Mouse (Mus musculus) embryo, embryonic 9.5 days (tissue): Measurements from ENCODE around the gene Cbl.

Experiments used
- DNase-seq: peaks from one replicate; pipeline ENCODE4 v3.0.0-alpha.2; 2017; ENCODE audit errors: extremely low spot score

Cbl gene

DNA sequence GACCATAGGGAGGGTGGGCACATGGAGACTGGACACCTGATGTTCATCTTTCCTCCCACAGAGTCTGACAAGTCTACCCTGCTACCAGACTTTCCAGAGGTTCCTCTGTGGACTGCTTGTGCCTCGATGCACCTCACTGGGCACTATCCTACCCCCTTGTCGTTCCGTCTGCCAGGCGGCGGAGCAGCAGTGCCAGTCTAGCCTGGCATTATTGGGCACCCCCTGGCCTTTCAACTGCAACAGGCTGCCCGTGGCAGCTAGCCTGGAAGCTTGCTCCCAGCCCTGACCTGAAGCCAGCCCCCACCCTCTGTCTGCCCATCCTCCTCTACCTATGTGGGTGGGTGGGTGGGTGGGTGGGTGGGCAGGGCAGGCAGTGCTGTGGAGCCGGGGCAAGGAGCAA is 127.7 kb downstream of the Cbl start:
- no peak for DNase-seq

DNA sequence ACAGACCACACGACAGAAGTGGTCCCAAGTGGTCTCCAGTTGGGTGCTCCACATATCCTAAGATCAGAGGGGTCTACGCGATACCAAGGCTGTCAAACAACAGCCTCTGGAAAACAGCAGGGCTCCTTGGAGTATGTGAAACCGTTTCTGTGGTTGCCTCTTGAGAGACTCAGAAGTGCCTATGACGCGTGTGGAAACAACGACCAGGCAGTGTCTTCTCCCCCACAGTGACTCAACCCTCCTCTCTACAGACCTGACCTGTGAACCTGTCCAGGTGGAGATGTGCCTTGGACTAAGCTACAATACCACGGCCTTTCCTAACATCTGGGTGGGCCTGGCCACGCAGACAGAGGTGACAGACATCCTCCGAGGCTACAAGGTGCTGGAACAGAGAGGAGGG is 128.1 kb downstream of the Cbl start:
- no peak for DNase-seq

DNA sequence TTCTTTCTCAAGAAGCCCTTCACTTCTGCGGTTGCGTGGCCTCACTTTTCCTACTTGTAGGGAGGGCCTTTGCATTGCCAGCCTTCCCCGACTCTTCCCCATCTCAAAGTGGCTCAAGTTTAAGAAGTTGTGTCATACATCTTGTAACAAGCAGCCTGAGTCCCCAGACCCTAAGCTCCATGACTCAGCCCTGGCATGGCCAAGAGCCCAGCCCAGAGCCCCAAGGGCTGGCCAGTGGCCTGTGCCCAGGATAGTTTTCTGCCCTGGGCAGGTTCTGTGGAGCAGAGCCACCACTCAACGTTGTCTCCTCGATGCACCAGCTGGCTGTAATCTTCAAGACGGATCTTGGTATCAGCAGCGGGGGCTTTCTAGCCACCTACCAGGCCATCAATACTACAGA is 129.0 kb downstream of the Cbl start:
- DNase-seq, result no peak

DNA sequence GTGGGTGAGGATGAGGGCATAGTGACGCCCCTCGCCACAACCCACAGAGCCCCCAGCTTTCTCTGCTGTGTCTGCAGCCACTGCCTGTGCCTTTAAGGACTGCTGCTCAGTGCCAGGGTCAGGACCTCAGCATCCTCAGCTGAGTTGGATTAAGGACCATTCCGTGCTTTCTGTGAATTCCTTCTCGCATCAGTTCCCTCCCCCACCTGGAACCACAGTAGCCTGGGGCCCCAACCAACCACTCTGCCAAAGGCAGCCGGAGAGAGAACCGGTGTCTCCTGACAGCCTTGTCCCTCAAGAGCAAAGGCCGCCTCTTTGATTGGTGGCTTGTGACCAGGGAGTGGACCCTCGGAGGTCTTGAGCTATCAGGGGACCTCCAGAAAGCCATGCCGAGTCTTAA is 132.4 kb downstream of the Cbl start, which contains the start of gene Mfrp:
TSS of gene Mfrp (plus strand) at position 240 of the 400 bp plus-strand sequence.
- no peak for DNase-seq

DNA sequence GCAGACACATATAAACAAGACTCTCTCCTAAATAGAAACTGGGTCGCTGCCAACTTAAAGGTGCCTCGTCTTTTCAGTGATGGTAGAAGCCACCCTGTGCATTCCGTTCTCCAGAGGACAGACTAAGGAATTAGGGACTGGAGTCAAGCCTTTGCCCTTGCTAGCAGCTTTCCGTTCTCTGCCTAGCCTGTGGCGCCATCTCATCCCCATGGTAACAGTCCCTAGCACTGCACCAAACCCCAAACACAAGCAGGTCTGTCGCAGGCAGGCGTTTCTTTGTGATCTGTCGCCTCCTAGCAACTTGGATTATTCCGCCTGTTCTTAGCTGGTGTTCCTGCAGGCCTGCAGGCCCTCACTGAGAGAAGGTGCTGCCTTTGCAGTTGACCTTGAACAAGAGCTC is 137.3 kb downstream of the Cbl start:
- no peak for DNase-seq

DNA sequence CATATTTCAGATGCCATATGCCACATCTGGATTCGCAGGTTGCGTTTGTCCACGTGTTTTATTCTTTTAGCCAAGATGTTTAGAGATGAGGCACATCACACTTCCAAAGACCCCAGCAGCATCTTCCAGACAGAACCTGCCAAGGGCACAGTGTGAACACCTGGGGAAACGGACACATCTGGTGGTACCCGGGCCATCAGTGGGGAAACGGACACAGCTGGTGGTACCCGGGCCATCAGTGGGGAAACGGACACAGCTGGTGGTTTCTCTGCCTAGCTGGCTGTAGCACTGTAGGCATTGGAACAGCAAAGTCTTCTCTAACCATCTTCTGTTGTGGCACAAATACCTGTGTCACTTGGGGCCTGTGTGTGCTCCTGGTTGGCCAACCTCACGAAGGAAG is 138.1 kb downstream of the Cbl start:
- DNase-seq, result no peak

DNA sequence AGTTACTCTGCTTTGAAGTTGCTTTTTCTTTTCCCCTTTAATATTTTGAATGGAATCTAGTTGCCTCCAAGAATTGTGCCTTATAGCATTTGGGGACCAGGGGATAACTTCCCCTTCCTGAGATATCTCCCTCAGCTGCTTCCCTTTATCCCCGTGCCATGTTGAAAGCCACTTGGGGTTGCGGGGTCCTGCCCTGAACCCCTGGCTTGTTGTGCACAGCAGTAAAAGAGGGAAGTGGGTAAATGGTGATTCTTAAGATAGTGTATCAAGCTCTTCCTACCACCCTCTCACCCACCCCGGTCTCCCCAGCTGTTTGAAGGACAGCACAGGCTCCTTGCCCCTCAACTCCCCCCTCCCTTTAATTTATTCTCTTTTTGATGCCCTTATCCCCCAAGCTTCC is 139.1 kb downstream of the Cbl start:
- DNase-seq, result no peak

DNA sequence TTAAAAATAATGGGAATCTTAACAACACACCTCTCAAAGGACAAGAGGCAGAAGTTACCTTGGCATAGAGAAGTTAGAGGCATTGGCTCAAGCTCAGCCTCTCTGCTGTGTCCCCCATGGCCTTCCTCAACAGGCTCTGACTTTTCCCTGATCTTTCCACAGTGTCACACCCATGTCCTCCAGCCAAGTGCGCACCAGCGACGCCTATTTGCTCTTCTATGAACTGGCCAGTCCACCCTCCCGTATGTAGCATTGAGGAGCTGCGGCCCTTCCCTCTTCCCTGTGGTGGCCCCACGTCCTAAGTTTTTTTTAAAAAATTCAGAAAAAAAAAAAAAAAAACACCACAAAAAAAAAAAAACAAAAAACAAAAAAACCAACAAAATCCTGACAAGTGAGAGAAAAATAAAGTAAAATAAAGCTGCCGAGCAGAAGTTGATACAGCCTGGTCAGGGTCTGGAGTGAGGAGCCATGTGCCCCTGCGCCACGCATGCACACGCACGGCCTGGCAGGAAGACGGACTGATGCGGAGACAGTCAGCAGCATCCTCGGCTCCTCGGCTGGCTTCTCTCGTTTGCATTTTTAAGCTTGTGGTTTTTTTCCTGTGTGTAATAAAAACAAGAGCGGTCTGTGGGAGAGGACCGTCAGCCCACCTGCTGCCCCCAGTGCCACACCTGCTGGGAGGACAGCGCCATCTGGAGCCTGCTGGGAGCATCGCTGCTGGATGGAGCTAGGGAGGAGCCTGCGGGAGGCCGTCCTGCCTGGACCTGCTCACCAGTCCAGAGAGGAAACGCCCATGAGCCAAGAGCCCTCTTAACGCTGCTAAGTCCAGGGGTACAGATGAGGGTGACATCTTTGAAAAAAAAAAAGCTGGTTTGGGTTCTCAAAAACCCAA is 140.0 kb downstream of the Cbl start:
- DNase-seq, result peak; percentile 80
